Mouse (Mus musculus): Measurements from ENCODE around the gene 4930430F08Rik. TPM values are rescaled to one million over a fixed set of nuclear protein-coding genes. Genes with fewer than 3 reads are reported as not detected.
"Not testable (repeated sequence)": the region's sequence is repeated elsewhere in the genome, so short reads cannot be mapped to it uniquely, and the experiment has no call there.

The 4930430F08Rik gene
- polyA plus RNA-seq, 1 experiment from 2014 or later, result 9.4 TPM

- not testable (repeated sequence) for ATAC-seq (replicated peaks; ENCODE audit: insufficient number of reproducible peaks, low FRiP score, low TSS enrichment); H3K27me3 ChIP-seq (ENCODE audit: control insufficient read depth, insufficient read depth, low read length); H3K9me3 ChIP-seq (replicated peaks; ENCODE audit: control insufficient read depth, low read length); H3K4me2 ChIP-seq; H3K4me3 ChIP-seq (ENCODE audit: low read depth, low read length); H3K4me1 ChIP-seq (ENCODE audit: control insufficient read depth, insufficient read depth, low read length); H3K9ac ChIP-seq (ENCODE audit: low read depth, low read length); H3K27ac ChIP-seq (ENCODE audit: low read depth, low read length); H3K36me3 ChIP-seq (ENCODE audit: control insufficient read depth, insufficient read depth, low read length)
- WGBS (ENCODE audit: insufficient replicate concordance), result 88% methylated on average over 3 of the region's 3 CpGs
Measured at GRCm38 (mm10) chr10:100560194-100560883, 29.9 kb downstream of the 4930430F08Rik start.

GRCm38 (mm10) chr10:100556566-100557175 lies 33.6 kb downstream of the 4930430F08Rik start:
- Histone ChIP-seq H3K27me3 (ENCODE audit: control insufficient read depth, insufficient read depth, low read length) (no peaks in the 10 kb centered on the region), H3K27ac (ENCODE audit: low read depth, low read length) (no peak overlapping the region), H3K9me3 (replicated peaks; ENCODE audit: control insufficient read depth, low read length) (no peaks in the 10 kb centered on the region), H3K9ac (ENCODE audit: low read depth, low read length) (no peak overlapping the region), H3K4me1 (ENCODE audit: control insufficient read depth, insufficient read depth, low read length) (no peaks in the 10 kb centered on the region), H3K4me3 (ENCODE audit: low read depth, low read length) (no peak overlapping the region), H3K36me3 (ENCODE audit: control insufficient read depth, insufficient read depth, low read length) (no peaks in the 10 kb centered on the region; the same call in 1 of the 2 replicates), H3K4me2 (no peak overlapping the region)
- WGBS (ENCODE audit: insufficient replicate concordance), result 83% methylated on average over 3 of the region's 3 CpGs
- ATAC-seq (replicated peaks; ENCODE audit: insufficient number of reproducible peaks, low FRiP score, low TSS enrichment), result no peak

DNA sequence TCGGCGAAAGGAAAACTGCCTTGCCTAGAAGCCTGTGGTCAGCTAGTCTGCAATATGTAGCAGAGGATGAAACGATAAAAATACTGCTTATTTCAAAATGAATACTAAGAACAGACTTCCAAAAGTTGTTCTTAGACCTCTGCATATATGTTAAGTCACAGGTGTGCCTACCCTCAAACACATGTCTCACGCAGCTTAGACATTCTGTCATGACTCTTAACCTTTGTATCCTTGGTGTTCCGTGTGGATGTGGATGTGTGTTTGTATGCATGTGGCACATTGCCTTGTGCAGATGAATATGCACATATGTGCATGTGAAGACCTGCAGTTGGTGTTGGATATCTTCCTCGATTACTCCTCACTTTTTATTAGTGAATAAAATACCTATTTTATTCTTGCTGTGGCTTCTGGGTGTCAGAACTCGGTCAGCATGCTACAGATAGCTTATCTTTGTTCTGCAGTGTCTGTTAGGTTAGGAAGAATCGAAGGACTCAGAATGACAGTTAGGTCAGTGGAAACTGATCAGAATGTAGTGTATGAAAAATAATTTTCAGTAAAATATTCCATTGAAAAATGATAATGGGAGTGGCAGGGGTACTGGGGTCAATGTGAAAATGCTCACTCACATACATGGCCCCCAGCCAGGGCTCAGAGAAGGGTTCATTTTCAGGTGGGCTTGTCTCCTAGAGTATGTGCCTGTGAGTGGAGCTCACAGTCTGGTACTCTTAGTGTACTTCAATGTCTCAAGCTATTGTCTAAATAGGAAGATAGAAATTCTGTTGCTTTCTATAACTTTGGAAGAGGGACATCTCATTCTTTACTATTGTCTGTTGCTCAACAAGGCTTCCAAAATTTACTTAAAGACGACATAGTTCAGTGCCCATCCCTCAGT lies 65.5 kb downstream of the 4930430F08Rik start:
- Histone ChIP-seq H3K4me2 (no peak overlapping the region), H3K36me3 (ENCODE audit: control insufficient read depth, insufficient read depth, low read length) (no peaks in the 10 kb centered on the region), H3K9ac (ENCODE audit: low read depth, low read length) (no peak overlapping the region), H3K4me1 (ENCODE audit: control insufficient read depth, insufficient read depth, low read length) (no peaks in the 10 kb centered on the region), H3K27ac (ENCODE audit: low read depth, low read length) (no peak overlapping the region), H3K4me3 (ENCODE audit: low read depth, low read length) (no peak overlapping the region), H3K27me3 (ENCODE audit: control insufficient read depth, insufficient read depth, low read length) (no peaks in the 10 kb centered on the region), H3K9me3 (replicated peaks; ENCODE audit: control insufficient read depth, low read length) (no peaks in the 10 kb centered on the region)
- ATAC-seq (replicated peaks; ENCODE audit: insufficient number of reproducible peaks, low FRiP score, low TSS enrichment), result no peak
- 78% methylated on average over 9 of the region's 9 CpGs for WGBS (ENCODE audit: insufficient replicate concordance)

GRCm38 (mm10) chr10:100522330-100522729 lies 67.9 kb downstream of the 4930430F08Rik start:
- Histone ChIP-seq H3K4me3 (ENCODE audit: low read depth, low read length) (no peak overlapping the region), H3K27ac (ENCODE audit: low read depth, low read length) (no peak overlapping the region), H3K4me2 (no peak overlapping the region), H3K36me3 (ENCODE audit: control insufficient read depth, insufficient read depth, low read length) (no peaks in the 10 kb centered on the region), H3K27me3 (ENCODE audit: control insufficient read depth, insufficient read depth, low read length) (no peaks in the 10 kb centered on the region), H3K4me1 (ENCODE audit: control insufficient read depth, insufficient read depth, low read length) (no peaks in the 10 kb centered on the region), H3K9ac (ENCODE audit: low read depth, low read length) (no peak overlapping the region), H3K9me3 (replicated peaks; ENCODE audit: control insufficient read depth, low read length) (no peaks in the 10 kb centered on the region)
- 92% methylated on average over 9 of the region's 9 CpGs for WGBS (ENCODE audit: insufficient replicate concordance)
- no peak for ATAC-seq (replicated peaks; ENCODE audit: insufficient number of reproducible peaks, low FRiP score, low TSS enrichment)

Other genes with a start within 250 kb of the 4930430F08Rik start
- gene Gm4302, start 249.6 kb downstream of the 4930430F08Rik start, polyA plus RNA-seq (2014; fragmentation: Nextera tagmentation; extraction: Ambion mirVana), result not detected in 2 replicates
- not detected in 2 replicates for gene Gm4303, start 244.5 kb downstream of the 4930430F08Rik start, polyA plus RNA-seq (2014; fragmentation: Nextera tagmentation; extraction: Ambion mirVana)
- gene Gm4305, start 239.3 kb downstream of the 4930430F08Rik start, polyA plus RNA-seq (2014; fragmentation: Nextera tagmentation; extraction: Ambion mirVana), result not detected in 2 replicates
- gene Gm4307, start 229.1 kb downstream of the 4930430F08Rik start, polyA plus RNA-seq (2014; fragmentation: Nextera tagmentation; extraction: Ambion mirVana), result not detected in 2 replicates
- not detected in 2 replicates for gene Gm4312, start 207.9 kb downstream of the 4930430F08Rik start, polyA plus RNA-seq (2014; fragmentation: Nextera tagmentation; extraction: Ambion mirVana)
- gene Tmtc3, start 103.1 kb downstream of the 4930430F08Rik start, polyA plus RNA-seq (2014; fragmentation: Nextera tagmentation; extraction: Ambion mirVana), result 23.2 and 28.7 TPM in 2 replicates
- gene Cep290, start 102.9 kb downstream of the 4930430F08Rik start, polyA plus RNA-seq (2014; fragmentation: Nextera tagmentation; extraction: Ambion mirVana), result 3.5 and 4.2 TPM in 2 replicates
- gene 1700017N19Rik, start 61 bp upstream of the 4930430F08Rik start, polyA plus RNA-seq (2014; fragmentation: Nextera tagmentation; extraction: Ambion mirVana), result not detected in 2 replicates